Mouse (Mus musculus): ENCODE data around the gene Inf2. TPM values are rescaled to one million over a fixed set of nuclear protein-coding genes. Genes with fewer than 3 reads are reported as not detected.

The Inf2 gene
- polyA plus RNA-seq, 1 experiment from 2014 or later: 5.5 TPM

DNA sequence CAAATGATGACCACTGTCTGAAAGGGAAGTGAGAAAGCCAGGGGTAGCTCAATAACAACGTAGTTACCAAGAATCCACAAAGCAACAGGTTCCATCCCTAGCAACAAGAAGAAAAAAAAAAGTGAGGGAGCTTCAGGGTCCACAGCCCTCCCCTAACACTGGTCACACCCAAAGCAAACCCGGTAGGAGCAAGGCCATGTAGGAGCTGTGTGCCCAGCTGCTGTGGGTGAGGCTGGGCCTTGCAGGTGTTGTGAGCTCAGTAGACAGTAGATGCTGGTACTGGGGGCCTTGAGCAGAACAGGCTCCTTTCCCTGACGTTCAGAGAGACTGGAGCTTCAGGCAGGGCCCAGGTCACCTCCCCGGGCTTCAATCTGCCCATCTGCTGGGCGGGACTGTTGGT is 36.1 kb upstream of the Inf2 start:
- 58% methylated on average over 5 of the region's 5 CpGs for whole genome bisulfite sequencing
- Histone ChIP-seq H3K27me3 (no peaks in the 10 kb centered on the region), H3K4me3 (no peak overlapping the region), H3K4me1 (peaks cover 4% of the 10 kb centered on the region), H3K27ac (no peak overlapping the region), H3K9ac (no peak overlapping the region), H3K4me2 (replicated peaks) (no peak overlapping the region), H3K36me3 (no peaks in the 10 kb centered on the region), H3K9me3 (no peaks in the 10 kb centered on the region)
- no peak for ATAC-seq (ENCODE audit: low FRiP score, low read depth)

DNA sequence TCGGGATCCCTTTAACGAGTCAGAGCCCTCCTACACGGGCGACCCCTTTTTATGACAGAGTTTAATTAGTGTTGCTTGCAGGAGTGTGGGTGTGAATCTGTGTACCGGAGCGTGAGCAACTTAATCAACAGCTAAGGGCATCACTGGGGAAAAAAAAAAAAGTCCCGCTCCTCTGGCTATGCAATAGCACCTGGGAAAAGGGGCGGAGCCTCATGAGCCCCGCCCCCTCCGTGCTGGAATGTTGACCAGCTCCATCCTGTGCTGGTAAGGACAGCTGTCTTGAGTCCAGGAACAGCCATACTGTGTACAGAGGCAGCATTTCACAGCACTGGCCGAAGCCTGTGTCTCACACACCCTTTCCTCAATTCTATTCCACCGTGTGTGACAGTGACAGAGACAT is 33.7 kb upstream of the Inf2 start:
- Histone ChIP-seq H3K36me3 (no peaks in the 10 kb centered on the region), H3K9me3 (no peaks in the 10 kb centered on the region), H3K4me2 (replicated peaks) (no peak overlapping the region), H3K4me3 (no peak overlapping the region), H3K9ac (no peak overlapping the region), H3K27ac (no peak overlapping the region), H3K27me3 (no peaks in the 10 kb centered on the region), H3K4me1 (peaks cover 4% of the 10 kb centered on the region)
- WGBS: 18% methylated on average over 12 of the region's 12 CpGs
- ATAC-seq (ENCODE audit: low FRiP score, low read depth): no peak

DNA sequence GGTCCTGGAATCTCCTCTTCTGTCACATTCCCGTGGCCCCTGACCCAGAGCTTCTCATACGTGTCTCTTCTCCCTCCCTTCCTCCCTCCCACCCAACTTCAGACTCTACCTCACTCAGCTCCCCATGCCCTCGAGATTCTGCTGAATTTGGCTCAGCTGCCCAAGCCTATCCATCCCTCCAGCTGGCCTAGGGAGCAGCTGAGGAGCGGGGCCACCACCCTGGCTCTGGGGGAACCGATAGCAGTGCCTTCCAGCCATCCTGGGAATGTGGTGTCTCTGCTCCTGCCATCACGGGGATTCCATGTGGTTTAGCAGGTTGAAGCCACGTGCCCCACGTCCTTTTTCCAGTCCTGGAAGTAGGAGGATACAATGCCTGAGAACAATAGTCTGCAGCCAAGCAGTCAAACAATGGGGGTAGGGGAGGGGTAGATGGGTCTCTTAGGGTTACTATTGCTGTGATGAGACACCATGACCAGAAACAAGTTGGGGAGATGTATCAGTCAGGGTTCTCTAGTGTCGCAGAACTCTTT is 32.0 kb upstream of the Inf2 start:
- Histone ChIP-seq H3K36me3 (no peaks in the 10 kb centered on the region), H3K27ac (no peak overlapping the region), H3K9ac (no peak overlapping the region), H3K27me3 (peaks cover 2% of the 10 kb centered on the region; the same call in 1 of the 2 replicates), H3K4me2 (replicated peaks) (no peak overlapping the region), H3K9me3 (no peaks in the 10 kb centered on the region), H3K4me3 (no peak overlapping the region), H3K4me1 (peaks cover 4% of the 10 kb centered on the region)
- no peak for ATAC-seq (ENCODE audit: low FRiP score, low read depth)
- 79% methylated on average over 9 of the region's 9 CpGs for WGBS

DNA sequence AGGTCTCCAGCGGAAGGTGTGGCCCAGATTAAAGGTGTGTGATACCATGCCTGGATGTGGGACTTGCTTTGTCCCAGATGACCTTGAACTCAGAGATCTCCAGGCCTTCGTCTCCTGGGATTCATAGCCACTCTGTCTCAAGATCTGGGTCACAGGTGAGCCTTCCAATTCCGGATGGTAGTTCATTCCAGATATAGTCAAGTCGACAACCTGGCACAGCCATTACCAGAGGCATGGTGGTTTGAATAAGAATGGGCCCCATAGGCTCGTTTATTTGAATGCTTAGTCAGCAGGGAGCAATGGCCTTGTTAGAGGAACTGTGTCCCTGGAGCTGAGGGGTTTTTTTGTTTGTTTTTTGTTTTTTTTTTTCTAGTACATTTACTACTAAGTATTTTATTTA is 31.4 kb upstream of the Inf2 start:
- Histone ChIP-seq H3K9ac (no peak overlapping the region), H3K4me3 (no peak overlapping the region), H3K4me1 (peaks cover 3% of the 10 kb centered on the region), H3K27me3 (peaks cover 2% of the 10 kb centered on the region; the same call in 1 of the 2 replicates), H3K27ac (no peak overlapping the region), H3K9me3 (no peaks in the 10 kb centered on the region), H3K36me3 (no peaks in the 10 kb centered on the region), H3K4me2 (replicated peaks) (no peak overlapping the region)
- no peak for ATAC-seq (ENCODE audit: low FRiP score, low read depth)
- 83% methylated on average over 5 of the region's 5 CpGs for WGBS

DNA sequence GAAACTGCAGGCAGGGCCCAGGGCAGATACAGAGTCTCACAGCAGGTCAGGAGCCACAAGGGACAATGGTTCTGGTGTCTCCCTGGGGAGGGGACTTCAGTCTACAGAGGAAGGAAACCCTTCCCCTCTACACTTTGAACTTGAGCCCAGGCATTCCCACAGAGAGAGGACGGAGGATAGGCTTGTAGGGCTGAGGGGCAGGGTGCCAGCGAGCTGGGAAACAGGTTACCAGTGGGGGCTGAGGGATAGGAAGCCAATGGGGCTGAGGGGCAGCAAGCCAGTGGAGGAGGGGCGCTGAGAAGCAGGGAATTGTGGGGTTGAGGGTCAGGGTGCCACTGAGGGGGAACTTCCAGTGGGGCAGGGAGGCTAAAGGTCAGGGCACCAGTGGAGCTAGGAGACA is 29.4 kb upstream of the Inf2 start:
- 43% methylated on average over 3 of the region's 3 CpGs for WGBS
- no peaks in the 10 kb centered on the region for H3K4me1 ChIP-seq
- H3K9me3 ChIP-seq: no peaks in the 10 kb centered on the region
- ATAC-seq (ENCODE audit: low FRiP score, low read depth): no peak
- H3K4me2 ChIP-seq (replicated peaks): no peak overlapping the region
- no peak overlapping the region for H3K9ac ChIP-seq
- H3K4me3 ChIP-seq: no peak overlapping the region
- H3K36me3 ChIP-seq: no peaks in the 10 kb centered on the region
- no peak overlapping the region for H3K27ac ChIP-seq
- H3K27me3 ChIP-seq: peaks cover 2% of the 10 kb centered on the region; the same call in 1 of the 2 replicates

DNA sequence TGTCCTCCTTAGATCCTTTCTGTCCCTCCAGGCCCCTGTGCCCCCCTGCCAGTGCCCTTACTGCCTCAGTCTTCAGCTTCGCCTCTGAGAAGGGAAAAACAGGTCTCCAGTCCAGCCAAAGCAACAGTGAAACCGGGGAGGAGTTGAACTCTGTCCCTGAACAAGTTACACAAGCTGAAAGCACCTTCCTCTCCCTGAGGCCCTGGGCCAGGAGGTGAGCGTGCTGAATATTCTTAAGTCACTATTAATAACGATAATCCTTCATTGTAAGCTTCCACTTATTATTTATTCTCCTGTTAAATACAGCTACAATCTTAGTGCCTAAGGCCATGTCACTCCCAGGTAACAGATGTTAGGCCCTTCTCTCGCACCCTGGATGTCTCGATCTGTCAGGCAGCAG is 28.9 kb upstream of the Inf2 start:
- Histone ChIP-seq H3K4me1 (no peaks in the 10 kb centered on the region), H3K9me3 (no peaks in the 10 kb centered on the region), H3K36me3 (no peaks in the 10 kb centered on the region), H3K27me3 (peaks cover 2% of the 10 kb centered on the region; the same call in 1 of the 2 replicates), H3K27ac (no peak overlapping the region), H3K9ac (no peak overlapping the region), H3K4me2 (replicated peaks) (no peak overlapping the region), H3K4me3 (no peak overlapping the region)
- 57% methylated on average over 6 of the region's 6 CpGs for WGBS
- ATAC-seq (ENCODE audit: low FRiP score, low read depth): no peak

DNA sequence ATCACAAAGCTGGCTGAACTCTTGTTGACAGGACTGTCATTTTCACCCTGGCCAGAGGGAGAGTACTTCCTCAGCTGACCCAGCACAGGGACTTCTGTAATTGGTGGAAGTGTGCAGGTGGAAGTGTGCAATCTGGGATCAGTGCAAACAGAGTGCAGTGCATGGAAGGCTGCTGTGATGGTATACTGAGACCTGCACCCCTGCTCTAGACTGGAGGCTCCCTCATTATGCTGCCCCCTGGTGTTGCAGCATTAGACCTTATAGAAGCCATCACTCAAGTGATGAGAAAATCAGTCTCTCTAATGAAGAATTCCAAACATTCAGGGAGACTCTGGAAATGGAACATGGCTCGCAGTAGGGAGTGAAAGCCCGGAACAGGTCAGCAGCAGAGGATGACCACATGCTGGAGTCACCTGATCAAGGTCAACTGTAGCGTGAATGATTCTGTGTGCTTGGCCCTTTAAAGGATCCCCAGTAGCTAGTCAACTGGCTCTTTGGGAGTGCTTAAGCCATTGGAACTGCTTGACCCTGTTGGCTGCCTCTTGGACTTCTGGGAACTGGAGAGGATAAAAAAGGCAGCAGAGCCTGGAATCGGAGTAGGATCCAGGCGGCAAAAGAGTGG is 28.3 kb upstream of the Inf2 start:
- Histone ChIP-seq H3K4me3 (no peak overlapping the region), H3K27ac (no peak overlapping the region), H3K9me3 (no peaks in the 10 kb centered on the region), H3K27me3 (peaks cover 2% of the 10 kb centered on the region; the same call in 1 of the 2 replicates), H3K36me3 (no peaks in the 10 kb centered on the region), H3K4me1 (no peaks in the 10 kb centered on the region), H3K9ac (no peak overlapping the region), H3K4me2 (replicated peaks) (no peak overlapping the region)
- ATAC-seq (ENCODE audit: low FRiP score, low read depth): no peak
- WGBS: 54% methylated on average over 5 of the region's 5 CpGs

DNA sequence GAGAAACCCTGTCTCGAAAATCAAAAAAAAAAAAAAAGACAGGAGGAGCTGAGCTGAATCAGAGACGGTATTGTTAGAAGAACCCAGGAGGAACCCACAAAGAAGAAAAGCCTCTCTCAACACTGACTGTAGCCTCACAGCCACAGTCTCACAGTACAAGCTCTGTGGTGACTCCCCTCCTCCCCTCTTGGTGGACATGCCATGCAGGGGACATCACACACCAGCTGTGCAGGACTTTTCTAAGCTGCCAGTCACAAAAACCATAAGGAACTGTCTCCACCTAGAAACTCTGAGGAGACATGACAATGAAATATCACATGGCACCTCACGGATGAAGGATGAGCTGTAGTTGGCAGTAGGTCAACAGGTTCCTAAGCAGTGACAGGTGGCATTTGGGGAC is 27.4 kb upstream of the Inf2 start:
- WGBS: 72% methylated on average over 3 of the region's 3 CpGs
- Histone ChIP-seq H3K4me3 (no peak overlapping the region), H3K27ac (no peak overlapping the region), H3K4me2 (replicated peaks) (no peak overlapping the region), H3K4me1 (no peaks in the 10 kb centered on the region), H3K9ac (no peak overlapping the region), H3K27me3 (peaks cover 2% of the 10 kb centered on the region; the same call in 1 of the 2 replicates), H3K36me3 (no peaks in the 10 kb centered on the region), H3K9me3 (no peaks in the 10 kb centered on the region)
- no peak for ATAC-seq (ENCODE audit: low FRiP score, low read depth)

DNA sequence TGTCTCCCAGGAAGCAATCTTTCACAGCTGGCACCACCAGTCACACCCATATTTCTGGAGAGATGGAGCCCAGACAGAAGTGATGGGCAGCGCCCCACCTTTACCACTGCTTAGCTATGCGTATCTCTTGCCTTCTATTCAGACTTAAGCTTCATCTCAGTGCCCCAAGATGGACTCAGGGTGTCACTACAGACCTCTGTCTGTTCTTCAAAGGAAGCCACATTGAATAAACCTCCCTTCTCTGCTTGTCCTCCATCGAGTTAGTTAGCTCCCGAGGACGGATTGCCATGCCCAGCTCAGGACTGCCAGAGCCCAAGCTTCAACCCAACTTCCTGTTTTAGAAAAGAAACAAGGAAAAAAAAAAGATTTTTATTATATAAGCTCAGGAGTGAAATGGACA is 26.1 kb upstream of the Inf2 start:
- H3K27me3 ChIP-seq: peaks cover 2% of the 10 kb centered on the region; the same call in 1 of the 2 replicates
- WGBS: 77% methylated on average over 5 of the region's 5 CpGs
- H3K4me1 ChIP-seq: no peaks in the 10 kb centered on the region
- no peaks in the 10 kb centered on the region for H3K9me3 ChIP-seq
- H3K27ac ChIP-seq: no peak overlapping the region
- no peaks in the 10 kb centered on the region for H3K36me3 ChIP-seq
- no peak for ATAC-seq (ENCODE audit: low FRiP score, low read depth)
- H3K9ac ChIP-seq: no peak overlapping the region
- H3K4me2 ChIP-seq (replicated peaks): no peak overlapping the region
- H3K4me3 ChIP-seq: no peak overlapping the region

DNA sequence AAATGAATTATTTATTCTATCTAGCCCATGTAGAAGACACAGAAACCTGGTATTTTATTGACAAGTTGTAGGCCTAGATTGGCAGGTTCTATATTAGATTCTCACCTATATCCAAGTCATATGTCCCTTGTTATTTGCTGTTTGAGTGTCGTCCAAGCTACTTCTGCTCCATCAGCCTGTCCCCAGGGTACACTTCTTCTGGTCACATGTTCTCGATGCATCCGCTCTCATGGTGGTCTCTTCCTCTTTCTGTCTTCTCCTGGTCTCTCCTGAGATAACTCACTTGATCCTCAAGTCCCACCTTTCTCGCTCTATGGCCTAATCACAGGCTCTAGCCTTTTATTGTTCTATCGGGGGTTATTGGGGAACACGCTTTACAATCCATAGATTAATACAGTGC is 25.6 kb upstream of the Inf2 start:
- H3K9me3 ChIP-seq: no peaks in the 10 kb centered on the region
- no peak overlapping the region for H3K9ac ChIP-seq
- H3K27ac ChIP-seq: no peak overlapping the region
- H3K4me3 ChIP-seq: no peak overlapping the region
- no peaks in the 10 kb centered on the region for H3K4me1 ChIP-seq
- H3K36me3 ChIP-seq: no peaks in the 10 kb centered on the region
- 84% methylated on average over 6 of the region's 6 CpGs for WGBS
- ATAC-seq (ENCODE audit: low FRiP score, low read depth): no peak
- H3K4me2 ChIP-seq (replicated peaks): no peak overlapping the region
- peaks cover 2% of the 10 kb centered on the region; the same call in 1 of the 2 replicates for H3K27me3 ChIP-seq

DNA sequence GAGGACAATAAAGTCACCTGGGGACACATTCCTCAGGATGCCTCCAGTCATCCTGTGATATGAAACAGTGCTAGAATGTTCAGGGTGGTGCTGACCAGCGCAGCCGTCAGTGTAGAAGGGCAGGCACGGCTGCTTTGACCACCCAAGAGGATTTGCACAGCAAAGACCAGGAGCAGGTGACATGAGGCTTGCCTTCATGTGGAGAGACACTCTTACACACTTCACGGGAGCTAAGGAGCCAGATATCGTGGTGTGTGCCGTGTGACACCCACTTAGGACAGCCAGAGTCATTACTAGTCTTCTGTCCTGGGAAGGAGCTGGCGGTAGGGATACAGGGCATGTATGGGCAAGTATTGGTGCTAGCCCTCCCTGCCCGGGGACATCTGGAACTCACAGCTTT is 18.4 kb upstream of the Inf2 start:
- H3K27ac ChIP-seq: no peak overlapping the region
- H3K4me1 ChIP-seq: 0 out of 2 replicates have a peak, but pooled peaks cover 3% of the 10 kb centered on the region
- no peak overlapping the region for H3K4me3 ChIP-seq
- WGBS: 77% methylated on average over 8 of the region's 8 CpGs
- no peaks in the 10 kb centered on the region for H3K36me3 ChIP-seq
- no peaks in the 10 kb centered on the region for H3K27me3 ChIP-seq
- no peaks in the 10 kb centered on the region for H3K9me3 ChIP-seq
- ATAC-seq (ENCODE audit: low FRiP score, low read depth): no peak
- no peak overlapping the region for H3K4me2 ChIP-seq (replicated peaks)
- H3K9ac ChIP-seq: no peak overlapping the region

DNA sequence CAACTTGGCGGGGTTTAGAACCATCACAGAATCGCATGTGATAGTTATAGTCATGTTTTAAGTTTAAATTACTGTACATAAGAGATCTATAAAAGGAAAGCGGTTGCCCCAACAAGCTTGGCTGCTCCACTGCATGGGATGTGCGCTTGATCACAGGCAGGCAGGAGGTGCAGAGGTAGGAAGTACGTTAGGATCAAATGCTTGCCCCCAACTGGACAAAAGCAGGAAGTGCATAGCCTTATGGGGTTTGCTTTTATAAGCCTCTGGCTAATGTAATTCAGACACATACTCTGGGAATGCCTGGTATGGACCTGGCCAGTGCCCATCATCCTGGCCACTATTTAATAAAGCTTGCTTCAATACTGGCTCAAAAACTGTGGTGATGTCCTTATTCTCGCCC is 17.5 kb upstream of the Inf2 start:
- Histone ChIP-seq H3K9ac (no peak overlapping the region), H3K9me3 (no peaks in the 10 kb centered on the region), H3K27me3 (no peaks in the 10 kb centered on the region), H3K4me2 (replicated peaks) (no peak overlapping the region), H3K4me1 (peaks cover 9% of the 10 kb centered on the region), H3K27ac (no peak overlapping the region), H3K36me3 (no peaks in the 10 kb centered on the region), H3K4me3 (no peak overlapping the region)
- WGBS: 62% methylated on average over 6 of the region's 6 CpGs
- ATAC-seq (ENCODE audit: low FRiP score, low read depth): no peak
